Mouse (Mus musculus) lung, postnatal 0 days (tissue): ENCODE results near the gene Atp10a.

Source experiments
- CTCF ChIP-seq: IDR thresholded peaks from 2 replicates; pipeline ENCODE4 v1.5.1; 2016; ENCODE audit warnings: antibody characterized with exemption, mild to moderate bottlenecking
- EP300 ChIP-seq: IDR thresholded peaks from 2 replicates; pipeline ENCODE4 v1.6.1; 2016; ENCODE audit warnings: antibody characterized with exemption, mild to moderate bottlenecking, control low read depth

DNA sequence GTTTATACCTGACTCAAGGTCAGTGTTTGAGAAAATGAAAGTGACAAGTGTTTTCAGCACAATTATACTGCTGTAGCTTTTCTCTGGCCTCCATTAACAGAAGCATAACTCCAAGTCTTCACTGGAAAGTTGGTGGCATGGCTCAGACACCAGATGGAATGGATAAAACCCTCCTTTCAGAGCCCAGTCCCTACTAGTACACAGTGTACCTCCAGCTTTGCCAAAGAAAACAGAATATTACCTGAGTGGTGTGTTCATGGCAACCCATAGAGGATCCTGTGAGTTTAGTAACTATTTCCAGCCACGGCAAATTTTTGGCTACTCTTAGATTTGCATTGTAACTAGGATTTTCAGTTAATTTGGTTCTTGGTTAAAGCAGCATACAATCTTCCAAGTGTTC is 185.1 kb downstream of the Atp10a start:
- TF ChIP-seq CTCF, result no peak
- no peak for TF ChIP-seq EP300
